Mouse (Mus musculus) liver, adult (tissue): ENCODE results near the gene Polr3gl.

ENCODE experiments used
- GATA4 ChIP-seq: IDR thresholded peaks from 2 replicates; pipeline ENCODE4 v1.6.1; 2014; ENCODE audit warnings: mild to moderate bottlenecking, low read length; ENCODE audit not compliant: insufficient replicate concordance

Gene Polr3gl

DNA sequence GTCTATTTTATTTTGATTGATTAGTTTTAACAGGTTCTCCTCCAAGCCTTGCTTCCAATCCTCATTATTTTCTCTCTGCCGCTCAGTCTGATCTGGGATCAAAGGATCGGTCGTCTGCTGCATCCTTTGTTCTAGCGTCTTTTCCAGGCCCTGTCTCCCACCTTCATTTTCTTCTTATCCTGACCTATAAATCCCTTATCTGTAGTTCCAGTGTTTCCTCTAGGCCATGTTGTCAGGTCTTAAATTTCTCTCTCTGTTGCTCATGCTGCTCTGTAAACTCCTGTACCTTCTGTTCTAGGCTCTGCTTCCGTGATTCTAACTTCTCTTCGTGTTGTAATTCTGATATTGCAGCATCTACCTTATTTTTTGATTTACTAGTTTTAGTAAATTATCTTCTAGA is 53.2 kb downstream of the Polr3gl start:
- TF ChIP-seq GATA4, result no peak

DNA sequence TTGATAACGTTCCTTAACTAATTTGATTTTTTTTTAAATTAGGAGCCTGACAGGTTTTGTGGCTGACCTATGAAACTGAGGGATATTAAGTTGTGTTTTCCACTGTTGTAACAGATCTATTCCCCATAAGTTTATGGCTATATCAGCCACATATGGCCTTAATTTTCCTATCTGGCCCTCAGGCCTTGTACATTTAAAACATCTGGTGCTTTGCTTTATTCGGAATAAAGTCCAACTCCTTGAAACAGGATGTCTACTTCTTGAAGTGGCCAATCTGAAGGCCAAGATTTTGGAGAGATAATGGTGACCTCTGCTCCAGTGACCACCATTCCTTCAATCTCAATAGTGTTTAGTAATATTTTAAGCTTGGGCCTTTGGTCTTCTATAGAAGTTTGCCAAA is 54.7 kb downstream of the Polr3gl start:
- no peak for TF ChIP-seq GATA4

DNA sequence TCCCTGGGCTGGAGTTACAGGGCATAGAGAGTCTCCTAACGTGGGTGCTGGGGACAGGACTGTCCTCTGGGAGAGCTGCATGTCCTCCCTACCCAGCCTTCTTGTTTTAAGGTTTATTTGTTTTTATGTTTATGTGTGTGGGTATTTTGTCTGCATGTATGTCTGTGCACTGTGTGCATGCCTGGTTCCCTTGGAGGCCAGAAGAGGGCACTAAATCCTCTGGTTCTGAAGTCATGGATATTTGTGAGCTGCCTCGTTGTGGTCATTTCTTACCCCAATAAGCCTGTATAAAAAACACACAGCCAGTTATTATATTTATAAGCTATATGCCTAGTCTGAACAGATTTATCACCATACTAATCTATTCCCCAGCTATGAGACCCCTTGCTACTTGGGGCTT is 59.7 kb downstream of the Polr3gl start:
- TF ChIP-seq GATA4, result no peak

DNA sequence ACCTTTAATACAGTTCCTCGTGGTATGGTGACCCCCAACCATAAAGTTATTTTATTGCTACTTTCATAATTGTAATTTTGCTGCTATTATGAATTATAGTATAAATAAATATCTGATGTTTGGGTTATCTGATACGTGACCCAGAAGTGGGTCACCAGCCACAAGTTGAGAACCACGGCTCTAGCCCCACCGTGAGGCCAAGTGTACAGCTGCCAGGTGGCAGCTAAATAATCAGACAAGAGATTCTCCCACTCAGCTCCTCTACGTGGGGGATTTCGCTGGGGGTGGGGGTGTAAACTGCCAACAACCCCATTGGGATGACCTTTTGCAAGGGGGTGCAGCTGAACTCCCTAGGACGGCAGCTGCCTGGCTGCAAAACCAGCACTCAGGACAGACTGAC is 61.9 kb downstream of the Polr3gl start:
- no peak for TF ChIP-seq GATA4

DNA sequence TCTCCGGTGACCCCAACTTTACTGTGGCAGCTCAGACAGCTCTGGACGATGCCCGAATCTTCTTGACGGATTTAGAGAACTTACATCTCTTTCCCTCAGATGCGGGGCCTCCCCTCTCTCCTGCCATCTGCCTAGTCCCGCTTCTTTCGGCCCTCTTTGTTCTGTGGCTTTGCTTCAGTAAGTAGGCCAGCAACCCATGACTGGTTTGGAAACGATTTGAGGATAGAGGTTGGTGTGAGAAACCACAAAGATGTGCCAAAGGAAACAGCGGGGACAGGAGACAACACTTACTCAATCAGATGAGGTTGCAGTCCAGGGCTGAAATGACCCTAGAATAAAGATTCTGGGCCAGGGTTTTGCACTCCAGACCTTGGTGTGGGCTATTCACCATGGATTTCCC is 65.5 kb downstream of the Polr3gl start:
- TF ChIP-seq GATA4, result no peak
